Mouse (Mus musculus) left cerebral cortex, postnatal 36 days (tissue): ENCODE results near the gene Brms1. TPM values are rescaled to one million over a fixed set of nuclear protein-coding genes. Genes with fewer than 3 reads are reported as not detected.

Source experiments
- total RNA-seq, 2 experiments: library from RNA; stranded (reverse); gene quantifications; 2 replicates each; pipeline ENCODE4 v1.2.3; 2021

Gene Brms1
- total RNA-seq, 2 experiments from 2014 or later, result 22.7 to 25.6 TPM

Other genes with a start within 250 kb of the Brms1 start
- 10 to 100 TPM; 87.3 to 95.7 TPM for gene Rbm4, start 247.5 kb upstream of the Brms1 start, total RNA-seq
- gene Gm21992, start 229.7 kb upstream of the Brms1 start, total RNA-seq, result 10 to 100 TPM; 17.6 to 23.7 TPM
- gene Rbm14, start 229.7 kb upstream of the Brms1 start, total RNA-seq, result 10 to 100 TPM; 47.1 to 55.2 TPM
- gene Ccs, start 202.0 kb upstream of the Brms1 start, total RNA-seq, result 10 to 100 TPM; 33.1 to 37.5 TPM
- gene Ccdc87, start 202.0 kb upstream of the Brms1 start, total RNA-seq, result 1 to 10 TPM; 2.8 to 3.1 TPM
- gene Ctsf, start 186.2 kb upstream of the Brms1 start, total RNA-seq, result 100 to 1,000 TPM; 103 to 112 TPM
- 1 to 10 TPM; 1.6 to 2.2 TPM for gene Actn3, start 163.4 kb upstream of the Brms1 start, total RNA-seq
- 10 to 100 TPM; 24.6 to 26.3 TPM for gene Zdhhc24, start 162.7 kb upstream of the Brms1 start, total RNA-seq
- 10 to 100 TPM; 42.1 to 47.8 TPM for gene Bbs1, start 134.7 kb upstream of the Brms1 start, total RNA-seq
- gene Dpp3, start 113.1 kb upstream of the Brms1 start, total RNA-seq, result 10 to 100 TPM; 41.2 to 42.6 TPM
- gene Peli3, start 98.2 kb upstream of the Brms1 start, total RNA-seq, result 10 to 100 TPM; 25.4 to 32.9 TPM
- gene Mrpl11, start 79.2 kb upstream of the Brms1 start, total RNA-seq, result 10 to 100 TPM; 50.8 to 64.8 TPM
- gene Npas4, start 51.0 kb upstream of the Brms1 start, total RNA-seq, result 10 to 100 TPM; 13.7 to 30.9 TPM
- gene Slc29a2, start 17.5 kb upstream of the Brms1 start, total RNA-seq, result 10 to 100 TPM; 15.0 to 17.2 TPM
- 100 to 1,000 TPM; 118 to 135 TPM for gene B4gat1, start 2.5 kb upstream of the Brms1 start, total RNA-seq
- 1 to 10 TPM; 4.6 to 6.1 TPM for gene AC124502.3, start 2.5 kb upstream of the Brms1 start, total RNA-seq
- gene Rin1, start 9.1 kb downstream of the Brms1 start, total RNA-seq, result 10 to 100 TPM; 70.3 to 88.1 TPM
- gene Cd248, start 26.7 kb downstream of the Brms1 start, total RNA-seq, result 1 to 10 TPM; 4.6 to 5.1 TPM
- gene Tmem151a, start 44.2 kb downstream of the Brms1 start, total RNA-seq, result 100 to 1,000 TPM; 152 to 188 TPM
- 10 to 100 TPM; 24.8 to 26.1 TPM for gene Yif1a, start 47.2 kb downstream of the Brms1 start, total RNA-seq
- 100 to 1,000 TPM; 260 to 267 TPM for gene Cnih2, start 57.2 kb downstream of the Brms1 start, total RNA-seq
- 100 to 1,000 TPM; 141 to 170 TPM for gene Rab1b, start 65.7 kb downstream of the Brms1 start, total RNA-seq
- 100 to 1,000 TPM; 255 to 284 TPM for gene Klc2, start 77.2 kb downstream of the Brms1 start, total RNA-seq
- 10 to 100 TPM; 62.0 to 63.1 TPM for gene Pacs1, start 231.8 kb downstream of the Brms1 start, total RNA-seq